Mouse (Mus musculus): ENCODE results near the gene Krt42. TPM values are rescaled to one million over a fixed set of nuclear protein-coding genes. Genes with fewer than 3 reads are reported as not detected.

The Krt42 gene
- polyA plus RNA-seq, 1 experiment = not detected

- H3K27ac ChIP-seq (ENCODE audit: insufficient read depth, low read length) = no peak overlapping the region
- no peaks in the 10 kb centered on the region for H3K4me1 ChIP-seq (ENCODE audit: control insufficient read depth, insufficient read depth, low read length)
- no peak overlapping the region for H3K4me3 ChIP-seq (ENCODE audit: insufficient read depth, low read length)
- TF ChIP-seq CTCF (IDR thresholded peaks at IDR 0.05; ENCODE audit: extremely low read depth, insufficient read depth, low read length) (peak; percentile 62), POLR2A (IDR thresholded peaks at IDR 0.05; ENCODE audit: extremely low read depth, insufficient read depth, low read length) (no peak)
Measured at GRCm38 (mm10) chr11:100282549-100282948, 12.9 kb upstream of the Krt42 start.

GRCm38 (mm10) chr11:100281596-100282544, 12.2 kb upstream of the Krt42 start:
- Histone ChIP-seq H3K4me1 (ENCODE audit: control insufficient read depth, insufficient read depth, low read length) (no peaks in the 10 kb centered on the region), H3K4me3 (ENCODE audit: insufficient read depth, low read length) (no peak overlapping the region), H3K27ac (ENCODE audit: insufficient read depth, low read length) (no peak overlapping the region)
- TF ChIP-seq CTCF (IDR thresholded peaks at IDR 0.05; ENCODE audit: extremely low read depth, insufficient read depth, low read length) = peak; percentile 94
- no peak for TF ChIP-seq POLR2A (IDR thresholded peaks at IDR 0.05; ENCODE audit: extremely low read depth, insufficient read depth, low read length)

GRCm38 (mm10) chr11:100278759-100279158, 9.1 kb upstream of the Krt42 start:
- no peak for TF ChIP-seq POLR2A (IDR thresholded peaks at IDR 0.05; ENCODE audit: extremely low read depth, insufficient read depth, low read length)
- TF ChIP-seq CTCF (IDR thresholded peaks at IDR 0.05; ENCODE audit: extremely low read depth, insufficient read depth, low read length) = no peak

DNA sequence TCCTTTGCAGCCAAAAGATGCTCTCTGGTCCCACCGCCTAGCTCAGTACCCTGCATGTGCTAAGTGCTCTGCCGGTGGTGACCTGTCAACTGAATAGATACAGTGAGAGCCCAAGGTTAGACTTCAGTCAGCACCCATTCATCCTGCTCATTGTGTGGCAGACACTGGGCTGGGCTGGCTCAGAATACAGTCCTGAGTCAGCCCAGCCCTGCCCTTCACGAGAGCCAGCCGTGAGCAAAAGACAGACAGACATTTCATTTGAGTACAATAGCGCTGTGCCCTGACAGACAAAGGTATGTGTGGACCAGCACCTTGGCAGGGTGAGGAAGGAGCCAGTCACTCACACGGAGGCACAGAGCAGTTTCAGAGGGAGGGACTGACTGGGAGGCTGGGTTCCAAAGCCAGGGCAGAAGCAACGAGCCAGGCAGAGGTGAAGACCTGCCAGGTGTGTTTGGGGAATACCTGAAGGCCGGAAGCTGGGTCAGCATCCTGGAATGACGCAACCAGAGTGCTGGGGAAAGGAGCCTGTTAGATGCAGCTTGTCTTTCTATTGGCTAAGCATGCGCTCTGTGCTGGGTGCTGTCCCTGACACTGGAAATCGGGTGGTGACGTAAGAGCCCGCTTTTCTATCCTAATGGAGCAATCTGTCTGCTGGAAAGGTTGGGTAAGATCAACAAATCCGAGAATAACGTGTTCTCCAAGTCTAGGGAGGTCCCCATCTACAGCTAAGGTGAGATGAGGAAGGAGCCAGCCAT, 8.2 kb upstream of the Krt42 start:
- Histone ChIP-seq H3K4me3 (ENCODE audit: insufficient read depth, low read length) (no peak overlapping the region), H3K4me1 (ENCODE audit: control insufficient read depth, insufficient read depth, low read length) (no peaks in the 10 kb centered on the region), H3K27ac (ENCODE audit: insufficient read depth, low read length) (no peak overlapping the region)
- TF ChIP-seq CTCF (IDR thresholded peaks at IDR 0.05; ENCODE audit: extremely low read depth, insufficient read depth, low read length) (no peak), POLR2A (IDR thresholded peaks at IDR 0.05; ENCODE audit: extremely low read depth, insufficient read depth, low read length) (no peak)

More at GRCm38 (mm10) chr11:100278759-100279158, 9.1 kb upstream of the Krt42 start:
- no peak overlapping the region for H3K27ac ChIP-seq (ENCODE audit: insufficient read depth, low read length)
- H3K4me3 ChIP-seq (ENCODE audit: insufficient read depth, low read length) = no peak overlapping the region
- no peaks in the 10 kb centered on the region for H3K4me1 ChIP-seq (ENCODE audit: control insufficient read depth, insufficient read depth, low read length)

GRCm38 (mm10) chr11:100275466-100275865, 5.8 kb upstream of the Krt42 start:
- no peaks in the 10 kb centered on the region for H3K4me1 ChIP-seq (ENCODE audit: control insufficient read depth, insufficient read depth, low read length)
- TF ChIP-seq CTCF (IDR thresholded peaks at IDR 0.05; ENCODE audit: extremely low read depth, insufficient read depth, low read length) = no peak
- TF ChIP-seq POLR2A (IDR thresholded peaks at IDR 0.05; ENCODE audit: extremely low read depth, insufficient read depth, low read length) = no peak
- H3K4me3 ChIP-seq (ENCODE audit: insufficient read depth, low read length) = no peak overlapping the region
- H3K27ac ChIP-seq (ENCODE audit: insufficient read depth, low read length) = no peak overlapping the region

- Histone ChIP-seq H3K4me3 (ENCODE audit: insufficient read depth, low read length) (no peak overlapping the region), H3K27ac (ENCODE audit: insufficient read depth, low read length) (no peak overlapping the region), H3K4me1 (ENCODE audit: control insufficient read depth, insufficient read depth, low read length) (no peaks in the 10 kb centered on the region)
- TF ChIP-seq CTCF (IDR thresholded peaks at IDR 0.05; ENCODE audit: extremely low read depth, insufficient read depth, low read length) = no peak
- TF ChIP-seq POLR2A (IDR thresholded peaks at IDR 0.05; ENCODE audit: extremely low read depth, insufficient read depth, low read length) = no peak
Measured at GRCm38 (mm10) chr11:100274719-100275118, 5.0 kb upstream of the Krt42 start.

- H3K4me3 ChIP-seq (ENCODE audit: insufficient read depth, low read length) = no peak overlapping the region
- TF ChIP-seq CTCF (IDR thresholded peaks at IDR 0.05; ENCODE audit: extremely low read depth, insufficient read depth, low read length) (no peak), POLR2A (IDR thresholded peaks at IDR 0.05; ENCODE audit: extremely low read depth, insufficient read depth, low read length) (no peak)
- no peaks in the 10 kb centered on the region for H3K4me1 ChIP-seq (ENCODE audit: control insufficient read depth, insufficient read depth, low read length)
- H3K27ac ChIP-seq (ENCODE audit: insufficient read depth, low read length) = no peak overlapping the region
Measured at GRCm38 (mm10) chr11:100271878-100272277, 2.2 kb upstream of the Krt42 start.

DNA sequence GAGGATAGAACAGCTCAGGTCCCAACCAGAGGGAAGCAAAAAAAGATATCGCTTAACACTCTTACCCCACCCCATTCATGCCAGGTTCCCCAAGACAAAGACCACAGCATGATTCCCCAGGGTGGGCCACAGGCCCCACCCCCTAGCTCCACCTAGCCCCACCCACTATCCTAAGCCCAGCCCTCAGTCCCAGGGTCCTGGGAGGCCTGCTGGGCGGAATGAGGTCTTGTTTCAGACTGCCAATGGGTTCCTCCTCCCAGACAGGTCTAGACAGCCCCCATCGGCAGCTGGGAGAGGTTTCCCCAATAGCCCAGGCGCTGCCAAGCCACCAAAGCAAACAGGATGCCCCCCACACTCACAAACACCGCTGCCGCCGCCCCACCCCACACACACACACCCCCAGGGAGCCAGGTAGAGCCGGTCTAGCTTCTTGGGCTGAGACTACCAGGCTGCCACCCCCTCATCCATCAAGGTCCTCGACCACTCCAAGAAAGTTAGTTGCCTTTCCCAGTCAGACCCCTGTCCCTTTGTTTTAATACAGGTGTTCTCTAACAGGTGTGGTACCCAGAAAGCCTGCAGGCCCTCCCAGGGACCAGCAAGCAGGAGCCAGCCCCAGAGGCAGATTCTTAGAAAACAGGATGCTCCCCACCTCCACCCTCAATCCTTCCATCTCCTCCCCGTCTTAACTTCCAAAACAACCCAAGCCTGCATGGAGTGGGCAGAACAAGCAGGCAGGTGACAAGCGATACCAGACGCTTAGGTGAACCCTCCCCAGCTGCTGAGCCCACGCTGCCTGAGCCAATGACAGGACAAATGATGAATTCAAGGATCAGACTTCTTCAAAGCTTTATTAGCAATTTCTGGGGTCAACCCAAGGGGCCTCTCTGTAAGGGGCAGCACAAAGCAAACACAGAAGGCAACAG, 7.4 kb downstream of the Krt42 start:
- TF ChIP-seq CTCF (IDR thresholded peaks at IDR 0.05; ENCODE audit: extremely low read depth, insufficient read depth, low read length) (no peak), POLR2A (IDR thresholded peaks at IDR 0.05; ENCODE audit: extremely low read depth, insufficient read depth, low read length) (no peak)
- no peaks in the 10 kb centered on the region for H3K4me1 ChIP-seq (ENCODE audit: control insufficient read depth, insufficient read depth, low read length)
- no peak overlapping the region for H3K4me3 ChIP-seq (ENCODE audit: insufficient read depth, low read length)
- H3K27ac ChIP-seq (ENCODE audit: insufficient read depth, low read length) = no peak overlapping the region

- Histone ChIP-seq H3K4me3 (ENCODE audit: insufficient read depth, low read length) (no peak overlapping the region), H3K27ac (ENCODE audit: insufficient read depth, low read length) (no peak overlapping the region), H3K4me1 (ENCODE audit: control insufficient read depth, insufficient read depth, low read length) (no peaks in the 10 kb centered on the region)
- TF ChIP-seq POLR2A (IDR thresholded peaks at IDR 0.05; ENCODE audit: extremely low read depth, insufficient read depth, low read length) (no peak), CTCF (IDR thresholded peaks at IDR 0.05; ENCODE audit: extremely low read depth, insufficient read depth, low read length) (no peak)
Measured at GRCm38 (mm10) chr11:100261235-100261605, 8.5 kb downstream of the Krt42 start.

Measured in cortical plate, adult 2 months (tissue).